Mouse (Mus musculus): ENCODE data around the gene Gm10799. TPM values are rescaled to one million over a fixed set of nuclear protein-coding genes. Genes with fewer than 3 reads are reported as not detected.
"Not testable (repeated sequence)": the region's sequence is repeated elsewhere in the genome, so short reads cannot be mapped to it uniquely, and the experiment has no call there.

The Gm10799 gene
- total RNA-seq, 2 experiments from 2014 or later, result not detected

DNA sequence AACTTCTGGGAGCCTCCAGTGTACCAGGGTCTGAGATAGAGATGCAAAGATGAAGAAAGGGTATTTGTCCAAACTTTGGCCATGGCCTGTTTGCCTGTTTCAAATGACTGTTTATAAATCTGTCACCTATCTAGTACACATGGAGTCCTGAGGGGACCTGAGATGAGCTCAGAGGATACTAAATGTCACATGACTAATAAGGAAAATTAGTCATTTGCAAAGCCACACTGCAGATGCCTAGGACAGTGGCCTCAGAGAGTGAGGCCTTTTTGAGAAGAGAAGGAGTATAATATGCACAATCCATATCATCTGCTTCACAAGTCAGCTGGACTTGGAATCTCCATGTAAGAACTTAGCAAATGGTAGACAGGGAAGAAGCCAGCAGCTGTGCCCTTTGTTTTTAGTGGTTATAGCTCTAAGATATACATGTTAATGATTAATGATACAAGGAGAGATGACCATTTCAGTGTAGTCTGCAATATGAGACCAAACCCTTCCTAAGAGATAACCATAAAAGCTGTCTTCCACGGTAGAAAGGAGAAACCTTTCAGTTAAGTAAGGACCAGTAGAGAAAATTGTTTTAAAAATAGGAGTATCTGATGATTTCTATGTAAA lies 13.2 kb upstream of the Gm10799 start:
- intact Hi-C loops (cut with DNase I); DNase-seq (ENCODE audit: low spot score in 2 of 2): not testable (repeated sequence)

DNA sequence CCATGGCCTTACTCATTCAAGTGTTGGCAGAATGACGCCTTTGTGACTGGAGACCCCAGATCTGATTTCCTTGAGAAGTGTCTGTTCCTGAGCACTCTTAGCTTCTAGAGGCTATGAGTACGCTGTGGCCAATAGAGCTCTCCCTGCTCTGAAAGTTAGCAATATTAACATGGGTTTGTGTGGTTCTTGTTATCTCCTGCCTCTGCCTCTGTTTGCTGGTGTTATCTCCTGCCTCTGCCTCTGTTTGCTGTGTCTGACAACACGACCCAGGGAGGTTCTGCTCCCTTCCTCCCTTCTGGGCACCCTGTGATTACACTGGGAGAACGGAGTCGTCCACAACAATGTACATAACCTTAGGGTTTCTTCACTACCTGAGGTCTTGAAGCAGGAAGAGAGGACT lies 9.9 kb upstream of the Gm10799 start:
- intact Hi-C loops (cut with DNase I); DNase-seq (ENCODE audit: low spot score in 2 of 2): not testable (repeated sequence)

DNA sequence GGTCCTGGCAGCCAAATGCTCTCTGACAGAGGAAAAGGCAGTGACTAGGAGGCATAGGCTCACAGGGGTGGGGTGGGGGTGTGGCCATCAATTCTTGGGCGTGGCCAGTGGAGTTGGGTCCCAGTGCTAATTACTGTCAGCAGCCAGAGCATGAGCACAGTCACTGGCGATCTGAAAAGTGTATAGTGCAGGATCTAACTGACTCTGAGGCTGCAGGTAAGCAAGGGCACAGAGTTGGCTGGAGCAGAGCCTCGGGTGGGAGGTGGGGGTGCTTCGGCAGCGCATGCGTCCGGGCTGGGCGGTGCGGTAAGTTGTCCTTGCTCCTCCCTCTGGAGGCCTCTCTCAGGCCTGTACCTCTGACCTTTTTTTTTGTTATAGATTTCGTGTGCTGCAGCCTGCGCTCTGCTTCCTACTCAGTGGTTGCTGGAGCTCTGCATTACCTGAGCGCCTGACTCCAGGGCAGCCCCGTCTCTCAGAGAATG lies 1.4 kb upstream of the Gm10799 start, which contains the start of gene Cd59b:
TSS of gene Cd59b (plus strand) at position 146 of the 482 bp plus-strand sequence.
- DNase-seq (ENCODE audit: low spot score in 2 of 2), result no peak
- intact Hi-C loops (cut with DNase I), result no loop called here

DNA sequence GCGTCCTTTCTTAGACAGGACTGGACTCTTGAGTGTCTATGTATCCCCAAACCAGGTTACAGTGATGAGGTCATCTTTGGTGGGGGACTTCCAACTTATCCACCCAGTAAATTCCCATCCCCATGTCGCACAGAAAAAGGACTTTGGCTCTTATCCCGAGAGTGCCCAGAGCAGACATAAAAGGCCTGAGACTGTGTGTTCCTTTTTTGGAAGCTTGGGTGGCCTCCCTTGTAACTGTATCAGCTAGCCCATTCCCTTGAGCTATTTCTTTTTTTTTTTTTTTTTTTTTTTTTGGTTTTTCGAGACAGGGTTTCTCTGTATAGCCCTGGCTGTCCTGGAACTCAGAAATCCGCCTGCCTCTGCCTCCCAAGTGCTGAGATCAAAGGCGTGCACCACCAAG lies 2.8 kb downstream of the Gm10799 start, which contains the start of gene Gm10912:
TSS of gene Gm10912 (plus strand) at position 301 of the 400 bp plus-strand sequence.
- DNase-seq (ENCODE audit: low spot score in 2 of 2); intact Hi-C loops (cut with DNase I): not testable (repeated sequence)

DNA sequence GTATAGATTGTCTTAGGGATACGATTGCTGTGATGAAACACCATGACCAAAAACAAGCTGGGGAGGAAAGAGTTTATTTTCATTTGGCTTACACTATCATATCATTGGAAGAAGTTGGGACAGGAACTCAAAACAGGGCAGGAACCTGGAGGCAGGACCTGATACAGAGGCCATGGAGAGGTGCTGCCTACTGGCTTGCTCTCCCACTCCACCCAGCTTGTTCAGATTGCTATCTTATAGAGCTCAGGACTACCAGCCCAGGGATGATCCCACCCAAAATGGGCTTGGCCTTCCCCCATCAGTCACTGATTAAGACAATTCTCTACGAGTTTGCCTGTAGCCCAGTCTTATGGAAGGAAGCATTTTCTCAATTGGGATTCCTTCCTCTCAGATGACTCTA lies 4.2 kb downstream of the Gm10799 start:
- DNase-seq (ENCODE audit: low spot score in 2 of 2), result no peak
- intact Hi-C loops (cut with DNase I), result no loop called here

DNA sequence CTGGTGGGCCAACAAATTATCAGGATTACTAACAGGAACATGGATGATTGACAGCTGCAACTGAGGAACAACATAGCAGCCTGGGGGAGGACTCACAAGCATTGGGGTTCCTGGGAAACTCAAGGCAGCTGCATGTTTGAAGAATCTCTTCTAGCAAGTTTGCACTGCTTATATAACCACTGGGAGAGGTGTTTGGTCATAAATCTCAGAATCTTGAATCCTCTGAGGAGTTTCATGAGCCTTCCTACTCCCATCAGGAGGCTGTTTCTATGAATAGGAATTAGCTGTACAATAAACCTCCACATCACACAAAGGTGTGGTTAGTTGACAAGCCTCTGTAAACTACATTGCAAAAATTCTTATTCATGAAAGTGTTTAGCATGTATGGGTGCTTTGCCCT lies 5.7 kb downstream of the Gm10799 start:
- intact Hi-C loops (cut with DNase I), result no loop called here
- DNase-seq (ENCODE audit: low spot score in 2 of 2), result no peak

DNA sequence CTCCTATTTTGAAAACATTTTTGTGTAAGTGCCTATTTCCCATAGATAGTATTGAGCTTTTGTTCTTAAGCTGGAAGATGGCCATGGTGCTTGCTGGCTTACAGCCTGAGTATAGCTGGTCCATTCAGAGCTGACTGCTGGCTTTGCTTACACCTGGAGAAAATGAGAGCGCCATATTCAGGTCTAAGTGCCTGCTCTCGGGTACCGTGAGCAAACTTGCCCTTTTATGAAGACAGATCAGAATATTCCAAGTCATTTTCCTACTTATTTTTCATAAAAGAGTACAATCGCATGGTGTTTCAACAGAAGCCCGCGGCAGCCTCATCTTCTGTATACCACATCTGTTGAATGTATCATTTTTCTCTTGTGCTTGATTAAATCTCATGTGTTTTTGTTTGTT lies 7.4 kb downstream of the Gm10799 start:
- no peak for DNase-seq (ENCODE audit: low spot score in 2 of 2)
- intact Hi-C loops (cut with DNase I), result no loop called here

DNA sequence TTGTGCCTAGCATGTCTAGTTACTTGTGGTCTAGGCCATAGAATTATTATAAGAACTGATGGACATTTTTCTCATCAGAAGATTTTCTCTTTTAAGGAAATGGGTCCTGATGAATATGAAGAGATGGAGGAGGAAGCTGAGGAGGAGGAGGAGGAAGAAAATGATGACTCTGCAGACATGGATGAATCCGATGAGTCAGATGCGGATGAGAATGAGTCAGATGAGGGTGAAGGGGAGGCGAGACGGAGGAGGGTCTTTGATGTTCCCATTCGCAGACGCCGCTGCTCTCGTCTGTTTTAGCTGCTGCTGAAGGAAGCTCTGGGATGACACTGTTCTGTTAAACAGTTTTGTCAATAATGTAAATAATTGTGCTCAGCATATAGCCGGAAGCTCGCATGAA lies 8.6 kb downstream of the Gm10799 start:
- intact Hi-C loops (cut with DNase I), result no loop called here
- no peak for DNase-seq (ENCODE audit: low spot score in 2 of 2)

DNA sequence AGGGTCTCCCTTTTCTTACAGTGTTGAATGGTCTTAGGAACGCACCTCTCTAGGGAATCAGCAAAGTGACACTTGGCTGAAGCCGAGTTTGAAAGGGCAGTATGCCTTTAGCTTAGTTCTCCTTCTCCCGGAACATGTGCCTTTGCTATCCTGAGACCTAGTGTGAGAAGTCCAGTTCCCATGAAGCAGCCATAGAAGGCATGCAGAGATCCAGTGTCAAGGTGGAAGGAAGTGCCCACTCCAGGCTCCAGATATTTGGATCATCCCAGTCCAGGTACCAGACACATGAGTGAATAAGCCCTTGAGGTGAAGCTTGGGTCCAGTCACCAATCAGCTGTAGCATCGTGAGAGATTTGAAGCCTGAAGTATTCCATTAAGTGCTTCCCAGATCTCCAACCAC lies 9.4 kb downstream of the Gm10799 start:
- DNase-seq (ENCODE audit: low spot score in 2 of 2), result no peak
- intact Hi-C loops (cut with DNase I), result no loop called here

DNA sequence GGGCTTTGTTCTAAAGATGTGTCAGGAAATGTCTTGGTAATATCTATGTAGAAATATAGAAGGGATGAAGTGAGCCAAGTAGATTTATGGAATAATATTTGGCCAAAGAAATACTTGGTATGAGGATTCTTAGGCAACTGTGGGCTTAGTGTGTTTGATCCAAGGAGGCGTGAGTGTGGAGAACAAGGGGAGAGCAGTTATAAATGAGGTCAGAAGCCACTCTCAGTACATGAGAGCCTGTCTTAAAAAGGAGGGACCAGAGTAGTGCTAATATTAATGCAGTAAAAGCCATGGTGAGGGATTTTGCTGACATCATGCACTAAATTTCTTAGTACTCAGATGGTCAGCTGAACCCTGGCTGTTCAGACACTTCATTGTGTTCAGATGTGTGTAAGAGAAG lies 10.0 kb downstream of the Gm10799 start:
- intact Hi-C loops (cut with DNase I), result no loop called here
- DNase-seq (ENCODE audit: low spot score in 2 of 2), result no peak

DNA sequence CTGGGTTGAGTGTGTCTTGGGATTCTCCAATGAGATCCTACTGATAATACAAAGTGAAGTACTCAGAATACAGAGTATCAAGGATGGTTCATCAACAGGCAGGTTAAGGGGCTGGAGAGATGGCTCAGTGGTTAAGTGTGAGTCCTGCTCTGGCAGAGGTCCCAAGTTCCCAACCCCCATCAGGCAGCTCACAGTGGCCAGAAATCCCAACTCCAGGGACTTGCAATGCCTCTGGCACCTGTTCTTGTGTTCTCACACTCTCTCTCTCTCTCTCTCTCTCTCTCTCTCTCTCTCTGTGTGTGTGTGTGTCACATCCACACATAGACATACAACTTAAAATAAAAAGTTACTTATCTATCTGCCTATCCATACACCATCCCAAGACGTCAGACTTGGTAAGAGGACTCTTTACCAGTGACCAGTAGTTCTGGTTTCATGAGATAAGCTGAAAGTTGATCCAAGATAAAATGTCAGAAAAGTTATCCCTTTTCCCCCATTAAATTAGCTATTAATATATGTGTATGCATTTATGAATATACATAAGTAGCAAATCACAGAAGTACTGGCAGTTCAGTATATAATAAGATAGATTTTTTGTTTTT lies 23.8 kb downstream of the Gm10799 start:
- intact Hi-C loops (cut with DNase I), result no loop called here

DNA sequence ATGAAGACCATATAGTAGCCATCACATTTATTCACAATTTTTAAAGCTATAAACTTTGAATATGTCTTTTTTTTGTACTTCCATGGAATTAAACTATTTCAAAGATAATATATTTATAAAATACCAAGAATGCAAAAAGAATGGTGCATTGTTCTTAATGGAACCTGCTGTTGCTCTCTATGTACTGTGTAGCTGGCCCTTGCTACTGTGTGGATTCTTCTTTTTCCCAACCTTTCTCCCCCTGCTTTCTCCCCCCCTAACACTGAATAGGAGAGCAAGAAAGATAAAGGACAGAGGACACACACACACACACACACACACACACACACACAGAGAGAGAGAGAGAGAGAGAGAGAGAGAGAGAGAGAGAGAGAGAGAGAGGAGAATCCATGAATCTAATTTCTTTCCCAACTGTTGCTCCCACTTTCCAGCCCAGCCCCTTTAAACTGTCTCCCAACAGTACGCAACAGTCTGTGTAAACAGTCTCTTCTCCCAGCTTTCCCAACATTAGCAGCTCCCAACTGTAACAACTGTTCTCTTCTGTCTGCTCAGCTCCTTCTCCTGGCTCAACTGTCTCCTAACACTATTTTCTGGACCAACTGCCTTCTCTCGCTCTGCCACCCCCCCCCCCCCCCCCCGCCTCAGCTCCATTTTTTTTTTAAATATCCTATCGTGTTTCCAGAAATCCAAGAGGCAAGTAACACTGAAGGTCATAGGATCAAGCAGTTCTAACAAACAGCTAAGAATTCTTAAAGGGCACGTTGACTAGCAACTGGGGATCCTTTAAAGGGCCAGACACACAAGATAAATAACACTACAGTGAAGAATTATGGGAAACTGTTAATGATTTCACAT lies 24.5 kb downstream of the Gm10799 start:
- intact Hi-C loops (cut with DNase I), result no loop called here
- no peak for DNase-seq (ENCODE audit: low spot score in 2 of 2)

More for the DNA sequence above, 23.8 kb downstream of the Gm10799 start:
- no peak for DNase-seq (ENCODE audit: low spot score in 2 of 2)

DNA sequence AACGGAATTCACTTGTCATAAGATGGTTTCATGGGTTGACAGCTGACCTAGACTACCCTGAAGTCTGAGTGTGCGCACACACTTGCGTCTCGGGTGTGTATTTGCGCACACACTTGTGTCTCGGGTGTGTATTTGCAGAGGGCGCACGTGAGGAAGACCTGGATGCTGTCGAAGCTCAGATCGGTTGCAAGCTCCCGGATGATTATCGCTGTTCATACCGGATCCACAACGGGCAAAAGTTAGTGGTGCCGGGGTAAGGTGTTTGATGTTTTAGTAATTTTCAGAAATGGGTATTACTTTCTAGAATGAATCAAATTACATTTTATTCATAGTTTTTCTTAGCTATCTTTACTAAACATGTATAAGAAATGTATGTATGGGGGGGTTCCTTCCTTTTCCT lies 25.6 kb downstream of the Gm10799 start:
- intact Hi-C loops (cut with DNase I), result no loop called here
- no peak for DNase-seq (ENCODE audit: low spot score in 2 of 2)

DNA sequence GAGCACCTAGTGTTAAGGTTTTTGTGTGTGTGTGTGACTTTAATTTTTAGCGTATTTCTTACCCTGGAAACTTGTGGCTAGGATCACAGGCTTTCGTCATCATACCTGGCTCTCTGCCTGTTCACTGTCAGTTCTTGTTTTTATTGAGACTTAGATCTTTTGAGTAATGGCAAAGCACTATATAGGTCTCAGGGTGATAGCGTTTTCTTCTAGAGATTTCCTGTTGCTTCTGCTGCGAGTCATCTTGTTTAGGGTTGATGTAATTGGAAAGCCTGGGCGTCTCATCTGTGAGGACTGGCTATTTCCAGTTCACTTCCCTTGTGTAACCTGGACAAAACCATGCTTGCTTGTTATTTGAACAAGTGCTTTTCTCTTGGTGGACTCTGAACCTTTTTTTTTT lies 26.7 kb downstream of the Gm10799 start:
- DNase-seq (ENCODE audit: low spot score in 2 of 2), result no peak
- intact Hi-C loops (cut with DNase I), result no loop called here

DNA sequence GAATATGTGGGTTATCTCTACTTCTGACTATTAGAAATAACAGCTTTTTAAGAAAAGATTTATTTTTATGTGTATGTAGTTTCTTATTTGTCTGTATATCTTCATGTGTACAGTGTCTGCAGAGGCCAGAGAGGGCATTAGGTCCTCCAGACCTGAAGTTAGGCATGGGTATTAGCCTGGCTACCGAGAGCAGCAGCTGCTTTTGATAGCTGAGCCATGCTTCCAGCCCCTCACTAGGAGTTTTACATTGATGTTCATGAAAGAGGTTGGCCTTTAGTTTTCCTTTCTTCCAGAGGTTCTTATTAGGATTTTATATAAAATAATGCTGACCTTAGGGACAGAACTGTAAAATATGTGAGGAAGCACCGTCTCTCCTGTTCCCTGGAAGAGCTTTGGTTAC lies 30.1 kb downstream of the Gm10799 start:
- intact Hi-C loops (cut with DNase I), result loop anchor here (10.0 kb wide), 2 partner anchors 87 to 387 kb away; partner anchors contain the start of gene A930018P22Rik
- no peak for DNase-seq (ENCODE audit: low spot score in 2 of 2)

DNA sequence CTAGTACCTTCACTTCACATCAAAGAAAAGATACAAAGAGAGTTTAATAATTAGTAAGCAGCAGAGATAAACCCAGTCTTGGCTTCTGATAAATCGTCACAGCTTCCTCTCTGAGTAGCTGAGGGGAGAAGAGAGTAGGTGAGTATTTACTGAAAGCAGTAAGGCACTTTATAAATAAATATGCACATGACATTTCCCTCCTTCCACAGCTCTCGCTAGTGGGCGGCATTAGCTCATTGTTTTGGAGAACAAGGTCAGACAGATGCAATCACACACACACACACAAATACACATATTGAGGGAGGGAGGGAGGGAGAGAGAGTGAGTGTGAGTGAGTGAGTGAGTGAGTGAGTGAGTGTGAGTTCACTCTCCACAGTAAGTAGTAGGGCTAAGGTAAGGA lies 32.0 kb downstream of the Gm10799 start:
- no peak for DNase-seq (ENCODE audit: low spot score in 2 of 2)
- intact Hi-C loops (cut with DNase I), result loop anchor here (10.0 kb wide), 2 partner anchors 88 to 388 kb away; partner anchors contain the start of gene A930018P22Rik

DNA sequence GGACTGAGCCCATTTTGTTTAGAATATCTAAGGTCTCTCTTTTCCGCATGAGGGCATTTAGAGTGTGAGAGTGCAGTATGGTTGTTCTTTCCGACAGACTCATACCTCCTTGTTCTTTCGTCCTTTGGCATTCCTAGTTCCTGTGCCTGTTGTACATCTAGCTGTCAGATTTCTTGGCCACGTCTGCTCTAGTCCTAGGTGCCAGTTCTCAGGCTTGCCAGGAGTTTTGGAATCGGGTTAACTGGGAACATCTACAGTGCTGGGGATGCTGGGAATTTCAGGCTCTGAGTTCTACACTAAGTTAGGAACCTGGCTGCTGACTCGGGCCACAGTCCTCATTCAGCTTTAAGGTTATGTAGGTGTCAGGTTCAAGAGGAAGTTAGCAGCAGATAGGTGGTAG lies 32.8 kb downstream of the Gm10799 start:
- intact Hi-C loops (cut with DNase I), result loop anchor here (10.0 kb wide), 2 partner anchors 89 to 389 kb away; partner anchors contain the start of gene A930018P22Rik

DNA sequence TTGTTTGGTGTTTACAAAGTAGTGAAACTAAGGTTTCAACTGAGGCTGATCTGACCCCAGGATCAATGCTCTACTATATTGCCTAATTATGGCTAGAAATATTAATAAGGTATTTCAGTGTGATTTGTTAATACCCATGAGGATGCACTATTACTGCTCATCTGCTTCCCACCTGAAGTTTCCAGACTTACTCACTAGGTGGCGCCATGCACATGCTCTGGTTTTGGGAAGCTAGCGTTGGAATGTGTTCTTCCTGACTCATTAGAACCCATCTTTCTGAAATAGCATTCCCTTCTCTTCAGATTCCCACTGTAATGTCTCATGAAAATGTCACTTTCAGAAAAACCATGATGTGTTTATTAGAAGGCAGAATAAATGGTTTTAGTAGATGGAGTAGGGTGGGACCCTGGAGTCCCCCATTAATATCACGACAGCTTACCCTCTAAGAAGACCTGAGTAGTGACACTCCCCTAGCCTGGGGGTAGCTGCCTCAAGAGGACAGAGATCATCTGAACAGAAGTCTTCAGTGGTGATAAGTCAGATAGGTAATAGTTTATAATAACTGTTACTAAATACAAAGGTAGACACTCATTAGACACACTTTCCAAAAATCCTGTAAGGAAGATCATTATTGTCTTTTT lies 33.4 kb downstream of the Gm10799 start:
- DNase-seq (ENCODE audit: low spot score in 2 of 2), result peak; percentile 74 to 79
- intact Hi-C loops (cut with DNase I), result loop anchor here (10.0 kb wide), 2 partner anchors 90 to 390 kb away; partner anchors contain the start of gene A930018P22Rik

More for the DNA sequence above, 32.8 kb downstream of the Gm10799 start:
- no peak for DNase-seq (ENCODE audit: low spot score in 2 of 2)

DNA sequence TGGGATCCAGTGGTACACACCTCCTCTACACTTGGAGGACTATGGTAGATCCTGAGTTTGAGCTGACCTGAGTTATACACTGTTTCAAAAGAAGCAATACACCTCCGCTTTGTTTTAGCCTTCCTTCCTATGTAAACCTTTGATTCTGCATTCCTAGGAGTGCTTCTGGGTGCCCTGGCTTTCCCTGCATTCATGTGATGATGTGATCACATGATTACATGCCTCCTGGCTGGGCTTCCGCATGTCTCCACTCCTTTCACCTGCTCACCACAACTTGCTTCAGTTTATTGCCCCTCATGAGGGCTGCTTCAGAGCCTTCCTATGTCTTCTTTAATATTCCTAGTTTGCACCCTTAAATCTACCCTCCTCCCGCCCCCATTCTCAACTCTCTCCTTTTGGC lies 36.3 kb downstream of the Gm10799 start:
- intact Hi-C loops (cut with DNase I), result loop anchor here (10.0 kb wide), 2 partner anchors 93 to 393 kb away; partner anchors contain the start of gene A930018P22Rik
- DNase-seq (ENCODE audit: low spot score in 2 of 2), result no peak
